Mouse (Mus musculus): ENCODE measurements at regions not wholly inside any gene's neighbourhood (a gene's known extent, or its start where the extent isn't known, plus 50 kb on each side); places are given as distances from the start of the nearest gene placed in this dataset.
A peak's percentile ranks its signal among the peaks of the same experiment; 100 is the strongest.

DNA sequence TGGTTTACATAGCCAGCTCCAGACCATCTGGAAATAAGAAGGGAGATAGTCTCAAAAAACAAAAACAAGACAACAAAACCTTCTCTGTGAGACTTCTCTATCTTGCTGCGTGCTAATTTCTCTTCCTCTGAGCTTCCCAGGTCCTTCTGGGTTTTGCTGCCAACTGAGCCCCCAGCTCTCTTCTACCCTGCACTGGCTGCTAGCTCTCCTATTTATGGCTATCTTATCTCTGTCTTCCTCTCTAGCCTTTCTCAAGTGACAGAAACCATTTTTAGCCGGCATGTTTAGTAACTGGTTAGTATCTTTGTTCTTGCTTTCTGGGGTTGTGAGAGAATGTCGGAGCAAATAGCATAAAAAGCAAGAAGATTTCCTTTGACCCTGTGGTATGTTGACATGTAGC, 1172.1 kb downstream of the 4930447A16Rik start:
- H3K4me2 ChIP-seq (ENCODE audit: low read depth, low read length, poor library complexity, severe bottlenecking), result no peak overlapping the region

DNA sequence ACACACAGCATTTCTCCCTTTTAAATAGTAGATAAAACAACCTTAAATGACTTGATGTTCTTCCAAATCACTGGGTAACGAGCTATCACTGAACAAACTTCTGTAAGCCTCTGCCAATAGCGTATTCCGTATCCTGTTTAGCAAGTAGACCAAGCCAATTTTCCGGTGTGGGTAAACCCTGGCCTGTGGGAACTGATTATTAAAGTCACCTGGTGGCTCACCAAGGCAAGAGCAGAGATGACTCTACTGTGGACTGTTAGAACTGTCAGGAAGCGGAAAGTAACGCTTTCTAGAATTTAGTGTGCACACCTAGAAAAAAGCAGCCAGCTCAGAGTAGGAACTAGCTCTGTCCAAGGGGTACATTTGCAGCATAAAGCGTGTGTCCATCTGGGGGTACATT, 1176.1 kb downstream of the 4930447A16Rik start:
- Histone ChIP-seq H3K4me1 (ENCODE audit: insufficient read depth, low read length) (no peaks in the 10 kb centered on the region), H3K27me3 (ENCODE audit: insufficient read depth, low read length) (no peaks in the 10 kb centered on the region), H3K27ac (ENCODE audit: low read depth, low read length) (no peak overlapping the region), H3K4me3 (ENCODE audit: low read depth, low read length) (no peak overlapping the region), H3K4me2 (ENCODE audit: low read depth, low read length, poor library complexity, severe bottlenecking) (no peak overlapping the region), H3K9ac (replicated peaks; ENCODE audit: low read length, poor library complexity, severe bottlenecking) (no peak overlapping the region), H3K36me3 (ENCODE audit: insufficient read depth, low read length) (no peaks in the 10 kb centered on the region), H3K9me3 (ENCODE audit: low read length) (no peaks in the 10 kb centered on the region)
- 77% methylated on average over 7 of the region's 7 CpGs for WGBS
- no peak for ATAC-seq (ENCODE audit: low FRiP score)
- no peak for DNase-seq (ENCODE audit: low spot score)
- no peak for TF ChIP-seq CTCF (IDR thresholded peaks at IDR 0.05)

More for the DNA sequence above, 1172.1 kb downstream of the 4930447A16Rik start:
- 87% methylated on average over 3 of the region's 3 CpGs for WGBS
- ATAC-seq (ENCODE audit: low FRiP score) (no peak), DNase-seq (ENCODE audit: low spot score) (no peak)
- H3K4me1 ChIP-seq (ENCODE audit: insufficient read depth, low read length), result no peaks in the 10 kb centered on the region
- no peaks in the 10 kb centered on the region for H3K9me3 ChIP-seq (ENCODE audit: low read length)
- TF ChIP-seq CTCF (IDR thresholded peaks at IDR 0.05), result no peak
- no peak overlapping the region for H3K4me3 ChIP-seq (ENCODE audit: low read depth, low read length)
- no peak overlapping the region for H3K9ac ChIP-seq (replicated peaks; ENCODE audit: low read length, poor library complexity, severe bottlenecking)
- H3K27me3 ChIP-seq (ENCODE audit: insufficient read depth, low read length), result no peaks in the 10 kb centered on the region
- H3K36me3 ChIP-seq (ENCODE audit: insufficient read depth, low read length), result no peaks in the 10 kb centered on the region
- H3K27ac ChIP-seq (ENCODE audit: low read depth, low read length), result no peak overlapping the region

DNA sequence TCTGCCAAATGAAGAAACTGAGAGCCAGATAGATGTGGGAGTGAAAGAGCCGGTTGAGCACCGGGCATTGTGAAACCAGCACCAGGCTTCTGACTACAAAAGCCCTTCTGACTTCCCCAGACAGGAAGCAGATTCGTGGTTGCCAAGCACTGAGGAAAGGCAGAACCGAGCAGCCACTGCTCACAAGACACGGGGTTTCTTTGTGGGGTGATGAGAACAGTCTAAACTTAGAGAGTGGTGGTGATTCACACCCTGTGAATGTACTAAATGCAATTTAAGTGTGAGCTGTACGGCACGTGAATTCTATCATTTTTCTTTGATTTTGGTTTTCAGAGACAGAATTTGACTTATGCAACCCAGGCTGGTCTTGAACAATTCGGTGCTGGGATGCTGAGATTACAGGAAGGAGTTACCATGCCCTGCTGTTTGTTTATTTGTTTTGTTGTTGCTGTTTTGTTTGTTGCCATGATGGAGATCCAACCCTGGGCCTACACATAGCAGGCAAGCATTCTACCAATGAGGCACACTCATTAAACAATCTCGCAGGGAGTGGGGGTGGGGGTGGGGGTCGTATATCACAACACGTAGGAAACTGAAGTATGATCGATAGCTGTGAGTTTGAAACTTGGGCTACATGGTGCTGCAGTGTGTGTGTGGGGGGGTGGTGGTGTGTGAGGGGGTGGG, 1177.0 kb downstream of the 4930447A16Rik start:
- Histone ChIP-seq H3K9ac (replicated peaks; ENCODE audit: low read length, poor library complexity, severe bottlenecking) (no peak overlapping the region), H3K4me2 (ENCODE audit: low read depth, low read length, poor library complexity, severe bottlenecking) (no peak overlapping the region), H3K4me1 (ENCODE audit: insufficient read depth, low read length) (no peaks in the 10 kb centered on the region), H3K27ac (ENCODE audit: low read depth, low read length) (no peak overlapping the region), H3K4me3 (ENCODE audit: low read depth, low read length) (no peak overlapping the region), H3K36me3 (ENCODE audit: insufficient read depth, low read length) (no peaks in the 10 kb centered on the region), H3K27me3 (ENCODE audit: insufficient read depth, low read length) (no peaks in the 10 kb centered on the region), H3K9me3 (ENCODE audit: low read length) (no peaks in the 10 kb centered on the region)
- DNase-seq (ENCODE audit: low spot score), result peak; percentile 72
- peak; percentile 44; the same call in 1 of the 2 replicates for ATAC-seq (ENCODE audit: low FRiP score)
- no peak for TF ChIP-seq CTCF (IDR thresholded peaks at IDR 0.05)
- WGBS, result 68% methylated on average over 12 of the region's 12 CpGs

DNA sequence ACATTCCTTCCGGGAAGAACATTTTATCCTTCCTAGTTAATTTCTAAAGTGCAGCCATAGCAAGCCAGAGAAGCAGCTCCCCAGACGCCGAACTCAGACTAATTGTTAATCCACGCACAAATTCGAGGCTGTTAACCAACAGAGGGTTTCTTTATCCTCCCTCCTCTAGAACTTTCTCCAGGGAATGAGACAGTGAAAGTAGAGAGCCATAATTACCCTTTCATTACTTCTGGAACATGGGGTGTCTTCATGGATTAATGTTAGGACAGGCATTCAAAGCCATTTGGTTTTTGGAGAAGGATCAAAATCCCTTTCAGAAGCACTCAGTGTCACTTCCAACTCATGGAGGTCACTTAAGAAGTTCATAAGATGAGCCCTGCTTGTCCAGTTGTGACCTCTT, 1178.6 kb downstream of the 4930447A16Rik start:
- WGBS, result 41% methylated on average over 5 of the region's 5 CpGs
- ATAC-seq (ENCODE audit: low FRiP score), result no peak
- H3K27ac ChIP-seq (ENCODE audit: low read depth, low read length), result no peak overlapping the region
- no peaks in the 10 kb centered on the region for H3K27me3 ChIP-seq (ENCODE audit: insufficient read depth, low read length)
- no peak overlapping the region for H3K9ac ChIP-seq (replicated peaks; ENCODE audit: low read length, poor library complexity, severe bottlenecking)
- no peak for TF ChIP-seq CTCF (IDR thresholded peaks at IDR 0.05)
- no peaks in the 10 kb centered on the region for H3K9me3 ChIP-seq (ENCODE audit: low read length)
- H3K4me1 ChIP-seq (ENCODE audit: insufficient read depth, low read length), result no peaks in the 10 kb centered on the region
- DNase-seq (ENCODE audit: low spot score), result peak; percentile 50
- no peak overlapping the region for H3K4me2 ChIP-seq (ENCODE audit: low read depth, low read length, poor library complexity, severe bottlenecking)
- no peak overlapping the region for H3K4me3 ChIP-seq (ENCODE audit: low read depth, low read length)
- no peaks in the 10 kb centered on the region for H3K36me3 ChIP-seq (ENCODE audit: insufficient read depth, low read length)

DNA sequence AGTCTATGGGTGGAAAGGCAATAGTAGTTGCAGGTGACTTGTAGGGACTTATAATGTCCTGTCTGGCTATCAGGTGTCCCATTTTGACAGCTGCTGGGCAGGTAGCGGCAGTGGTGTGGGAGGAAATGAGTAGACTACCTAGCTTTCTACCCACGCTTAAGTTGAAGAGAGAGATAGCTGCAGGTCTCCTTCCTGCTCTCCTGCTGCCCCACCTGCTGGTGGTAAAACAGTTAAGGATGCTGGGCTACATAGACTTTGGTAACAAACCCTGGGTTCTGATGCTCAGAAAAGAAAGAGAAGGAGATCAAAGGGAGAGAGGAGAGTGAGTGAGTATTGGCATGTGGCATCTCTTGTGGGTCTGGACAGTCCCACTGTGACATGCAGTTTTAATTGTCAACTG, 1182.0 kb downstream of the 4930447A16Rik start:
- Histone ChIP-seq H3K4me1 (ENCODE audit: insufficient read depth, low read length) (no peaks in the 10 kb centered on the region), H3K27me3 (ENCODE audit: insufficient read depth, low read length) (no peaks in the 10 kb centered on the region), H3K36me3 (ENCODE audit: insufficient read depth, low read length) (no peaks in the 10 kb centered on the region), H3K4me2 (ENCODE audit: low read depth, low read length, poor library complexity, severe bottlenecking) (no peak overlapping the region), H3K4me3 (ENCODE audit: low read depth, low read length) (no peak overlapping the region), H3K9ac (replicated peaks; ENCODE audit: low read length, poor library complexity, severe bottlenecking) (no peak overlapping the region), H3K27ac (ENCODE audit: low read depth, low read length) (no peak overlapping the region), H3K9me3 (ENCODE audit: low read length) (no peaks in the 10 kb centered on the region)
- WGBS, result 69% methylated on average over 2 of the region's 2 CpGs
- ATAC-seq (ENCODE audit: low FRiP score) (no peak), DNase-seq (ENCODE audit: low spot score) (no peak)
- TF ChIP-seq CTCF (IDR thresholded peaks at IDR 0.05), result peak; percentile 64

DNA sequence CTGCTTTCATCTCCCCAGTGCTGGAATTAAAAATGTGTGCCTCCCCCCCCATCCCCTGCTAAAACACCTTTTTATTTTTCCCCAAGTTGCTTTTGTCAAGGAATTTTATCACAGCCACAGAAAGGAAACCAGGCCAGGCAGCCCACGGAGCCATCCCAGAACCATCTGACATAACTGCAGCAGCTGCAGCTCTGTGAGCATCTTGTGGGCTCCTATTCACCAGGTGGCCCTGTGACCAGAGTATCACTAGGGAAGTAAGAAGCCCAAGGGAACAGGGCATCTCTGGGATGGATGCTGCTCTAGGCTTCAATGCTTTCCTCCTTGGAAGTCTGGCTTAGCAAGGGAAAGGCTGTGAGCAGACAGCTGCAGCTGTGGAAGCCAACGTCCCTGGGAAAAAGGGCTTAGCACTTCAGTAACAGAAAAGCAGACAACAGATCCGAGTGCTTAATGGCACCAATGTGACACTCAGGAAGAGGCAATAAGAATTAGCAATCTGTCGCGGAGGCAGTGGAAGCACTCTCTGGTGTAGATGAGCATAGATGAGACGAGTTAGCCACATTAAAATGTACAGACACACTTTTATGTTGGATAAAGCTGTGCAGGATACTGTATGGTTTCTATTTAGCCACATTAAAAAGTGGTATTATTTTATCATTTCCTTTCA, 1183.0 kb downstream of the 4930447A16Rik start:
- Histone ChIP-seq H3K9me3 (ENCODE audit: low read length) (no peaks in the 10 kb centered on the region), H3K27ac (ENCODE audit: low read depth, low read length) (no peak overlapping the region), H3K27me3 (ENCODE audit: insufficient read depth, low read length) (no peaks in the 10 kb centered on the region), H3K9ac (replicated peaks; ENCODE audit: low read length, poor library complexity, severe bottlenecking) (no peak overlapping the region), H3K4me1 (ENCODE audit: insufficient read depth, low read length) (no peaks in the 10 kb centered on the region), H3K36me3 (ENCODE audit: insufficient read depth, low read length) (no peaks in the 10 kb centered on the region), H3K4me3 (ENCODE audit: low read depth, low read length) (no peak overlapping the region), H3K4me2 (ENCODE audit: low read depth, low read length, poor library complexity, severe bottlenecking) (no peak overlapping the region)
- ATAC-seq (ENCODE audit: low FRiP score), result no peak
- peak; percentile 33 for DNase-seq (ENCODE audit: low spot score)
- WGBS, result 69% methylated on average over 6 of the region's 6 CpGs
- TF ChIP-seq CTCF (IDR thresholded peaks at IDR 0.05), result no peak

Measured in midbrain, postnatal 0 days (tissue).